Mouse (Mus musculus) hindlimb bud, embryonic 11.5 days (tissue): ENCODE measurements around the gene Adam30.

Experiments
- DNase-seq: peaks from one replicate; pipeline ENCODE4 v3.0.0-alpha.2; 2012; ENCODE audit warnings: low read depth, low spot score; ENCODE audit errors: extremely low spot score

The Adam30 gene

GRCm38 (mm10) chr3:98185163-98185714 lies 24.8 kb downstream of the Adam30 start:
- no peak for DNase-seq

GRCm38 (mm10) chr3:98187777-98188176 lies 27.3 kb downstream of the Adam30 start:
- DNase-seq: no peak

- no peak for DNase-seq
These were observed 37.5 kb downstream of the Adam30 start for GRCm38 (mm10) chr3:98197711-98198532.

- no peak for DNase-seq
These were observed 39.3 kb downstream of the Adam30 start for GRCm38 (mm10) chr3:98199747-98200146.

- DNase-seq: no peak
These were observed 42.9 kb downstream of the Adam30 start for GRCm38 (mm10) chr3:98203282-98203681.

GRCm38 (mm10) chr3:98206977-98207376 lies 46.5 kb downstream of the Adam30 start:
- no peak for DNase-seq

- DNase-seq: no peak
These were observed 48.7 kb downstream of the Adam30 start for GRCm38 (mm10) chr3:98209161-98209560.

GRCm38 (mm10) chr3:98210860-98211259 lies 50.4 kb downstream of the Adam30 start:
- no peak for DNase-seq

GRCm38 (mm10) chr3:98211301-98212081 lies 51.1 kb downstream of the Adam30 start:
- no peak for DNase-seq
